17 mouse cellular contexts compared by ENCODE assay signal in genomic region chr4:153792307-153792706, GRCm38 (mm10).
DNase-seq lines count a peak whose midpoint lies in the region; ATAC-seq lines count a peak whose summit lies in the region.
"Had no signal": no experiment of that assay in that cellular context is flagged by ENCODE, and none has a peak within 500 bp of the region (broad histone marks: within the 10 kb centered on the region; RNA-seq: fewer than 3 reads in every experiment).

No protein-coding gene starts in this region.

- H3K36me3 ChIP-seq in forebrain, embryonic 15.5 days, result no peaks in the 10 kb centered on the region
- H3K36me3 ChIP-seq in hindbrain, embryonic 16.5 days (ENCODE audit: control insufficient read depth, insufficient read depth, low read length), result no peaks in the 10 kb centered on the region
- H3K36me3 ChIP-seq in neural tube, embryonic 14.5 days (ENCODE audit: control insufficient read depth, insufficient read depth, low read length), result no peaks in the 10 kb centered on the region
- no peaks in the 10 kb centered on the region for H3K36me3 ChIP-seq in kidney, embryonic 15.5 days
- H3K36me3 ChIP-seq: embryonic facial prominence, embryonic 13.5 days; heart, embryonic 10.5 days had no signal

- ATAC-seq in forebrain, embryonic 15.5 days (replicated peaks), result 0 out of 2 replicates have a peak, but pooled peaks have one; percentile 13
- 0 out of 2 replicates have a peak, but pooled peaks have one; percentile 9 for ATAC-seq in hindbrain, embryonic 16.5 days
- ATAC-seq in neural tube, embryonic 14.5 days (ENCODE audit: low read depth), result no peak
- no peak for ATAC-seq in kidney, embryonic 15.5 days (replicated peaks; ENCODE audit: low FRiP score)
- ATAC-seq: intestine, embryonic 16.5 days had no signal

- H3K27ac ChIP-seq in forebrain, embryonic 15.5 days (replicated peaks), result no peak overlapping the region; the same call in 1 of the 2 replicates
- no peak overlapping the region; the same call in 1 of the 2 replicates for H3K27ac ChIP-seq in hindbrain, embryonic 16.5 days (ENCODE audit: low read depth, low read length)
- H3K27ac ChIP-seq in neural tube, embryonic 14.5 days (ENCODE audit: low read depth, low read length), result peak overlapping the region; percentile 25; the same call in 1 of the 2 replicates
- no peak overlapping the region for H3K27ac ChIP-seq in kidney, embryonic 15.5 days
- H3K27ac ChIP-seq: embryonic facial prominence, embryonic 13.5 days; heart, embryonic 10.5 days had no signal

- intact Hi-C loops in left cerebral cortex, postnatal 25 days (cut with DNase I), result no loop called here
- intact Hi-C loops in left cerebral cortex, postnatal 10 days (cut with DNase I), result no loop called here

- no peaks in the 10 kb centered on the region for H3K9me3 ChIP-seq in forebrain, embryonic 15.5 days
- no peaks in the 10 kb centered on the region for H3K9me3 ChIP-seq in hindbrain, embryonic 16.5 days (ENCODE audit: control insufficient read depth, low read length)
- H3K9me3 ChIP-seq in neural tube, embryonic 14.5 days (ENCODE audit: control insufficient read depth, low read length), result no peaks in the 10 kb centered on the region
- H3K9me3 ChIP-seq in kidney, embryonic 15.5 days (replicated peaks), result no peaks in the 10 kb centered on the region
- H3K9me3 ChIP-seq: embryonic facial prominence, embryonic 13.5 days; heart, embryonic 10.5 days had no signal

- H3K9ac ChIP-seq in forebrain, embryonic 15.5 days (replicated peaks), result no peak overlapping the region
- peak overlapping the region; percentile 14; the same call in 1 of the 2 replicates for H3K9ac ChIP-seq in hindbrain, embryonic 16.5 days (ENCODE audit: low read depth, low read length)
- no peak overlapping the region for H3K9ac ChIP-seq in neural tube, embryonic 14.5 days (replicated peaks; ENCODE audit: low read depth, low read length)
- no peak overlapping the region for H3K9ac ChIP-seq in kidney, embryonic 15.5 days
- H3K9ac ChIP-seq: embryonic facial prominence, embryonic 13.5 days; lung, embryonic 14.5 days had no signal

- WGBS in forebrain, embryonic 15.5 days, result 21% methylated on average over 13 of the region's 13 CpGs
- WGBS in hindbrain, embryonic 16.5 days, result 20% methylated on average over 13 of the region's 13 CpGs
- WGBS in neural tube, embryonic 14.5 days, result 27% methylated on average over 13 of the region's 13 CpGs
- 36% methylated on average over 13 of the region's 13 CpGs for WGBS in kidney, embryonic 15.5 days

- no peaks in the 10 kb centered on the region for H3K27me3 ChIP-seq in forebrain, embryonic 15.5 days
- no peaks in the 10 kb centered on the region for H3K27me3 ChIP-seq in hindbrain, embryonic 16.5 days (replicated peaks; ENCODE audit: control insufficient read depth, insufficient read depth, low read length)
- H3K27me3 ChIP-seq in neural tube, embryonic 14.5 days (ENCODE audit: control insufficient read depth, insufficient read depth, low read length), result no peaks in the 10 kb centered on the region
- H3K27me3 ChIP-seq in kidney, embryonic 15.5 days, result peaks cover 16% of the 10 kb centered on the region; the same call in 1 of the 2 replicates

- peaks cover 7% of the 10 kb centered on the region; the same call in 1 of the 2 replicates for H3K4me1 ChIP-seq in forebrain, embryonic 15.5 days
- peaks cover 11% of the 10 kb centered on the region for H3K4me1 ChIP-seq in hindbrain, embryonic 16.5 days (ENCODE audit: control insufficient read depth, insufficient read depth, low read depth, low read length)
- H3K4me1 ChIP-seq in neural tube, embryonic 14.5 days (ENCODE audit: control insufficient read depth, insufficient read depth, low read length), result peaks cover 11% of the 10 kb centered on the region
- H3K4me1 ChIP-seq in kidney, embryonic 15.5 days, result peaks cover 14% of the 10 kb centered on the region; the same call in 1 of the 2 replicates
- H3K4me1 ChIP-seq: embryonic facial prominence, embryonic 13.5 days had no signal

- no peak overlapping the region for H3K4me3 ChIP-seq in forebrain, embryonic 15.5 days
- H3K4me3 ChIP-seq in hindbrain, embryonic 16.5 days (ENCODE audit: low read length), result no peak overlapping the region
- H3K4me3 ChIP-seq in neural tube, embryonic 14.5 days (ENCODE audit: low read depth, low read length), result no peak overlapping the region
- no peak overlapping the region for H3K4me3 ChIP-seq in kidney, embryonic 15.5 days (replicated peaks)
- H3K4me3 ChIP-seq: embryonic facial prominence, embryonic 13.5 days; heart, embryonic 10.5 days had no signal

- DNase-seq in left cerebral cortex, postnatal 25 days (ENCODE audit: low spot score in 2 of 2), result peak; percentile 21 to 29
- no peak for DNase-seq in left cerebral cortex, postnatal 10 days (ENCODE audit: extremely low spot score in 1 of 2, low spot score in 2 of 2)
- DNase-seq in cerebellum, adult 18-20 months, result no peak
- no peak for DNase-seq in adrenal gland, adult 2 months
- DNase-seq: B cell, adult 2 months; cerebellum, adult 8-10 months; gastrocnemius, postnatal 10 days; kidney, postnatal 14 days; liver; lung, embryonic 14.5 days had no signal

- no peak overlapping the region for H3K4me2 ChIP-seq in forebrain, embryonic 15.5 days (replicated peaks)
- no peak overlapping the region for H3K4me2 ChIP-seq in hindbrain, embryonic 16.5 days (ENCODE audit: low read length)
- H3K4me2 ChIP-seq in neural tube, embryonic 14.5 days (ENCODE audit: low read depth, low read length), result no peak overlapping the region
- no peak overlapping the region for H3K4me2 ChIP-seq in kidney, embryonic 15.5 days
- H3K4me2 ChIP-seq: embryonic facial prominence, embryonic 13.5 days; lung, embryonic 14.5 days had no signal

Comparison
In these comparisons a context has a peak if more than half of its experiments do, and no peak if none do; other contexts are left out.
1. DNase-seq: peak in left cerebral cortex, postnatal 25 days (2 of 2); none in left cerebral cortex, postnatal 10 days (0 of 2), cerebellum, adult 18-20 months (0 of 2) and adrenal gland, adult 2 months (single experiment).
2. ATAC-seq: peak in forebrain, embryonic 15.5 days (single experiment) and hindbrain, embryonic 16.5 days (single experiment); none in neural tube, embryonic 14.5 days (single experiment) and kidney, embryonic 15.5 days (single experiment).